In genomic region chr4:154890887-154891286, GRCm38 (mm10) we compare ENCODE assay signal across 24 mouse cellular contexts. TPM values are rescaled to one million over a fixed set of nuclear protein-coding genes. Genes with fewer than 3 reads are reported as not detected.
"Had no signal": no experiment of that assay in that cellular context is flagged by ENCODE, and none has a peak within 500 bp of the region (broad histone marks: within the 10 kb centered on the region; RNA-seq: fewer than 3 reads in every experiment).

No protein-coding gene starts in this region.

- H3K4me1 ChIP-seq: heart, embryonic 13.5 days; heart, embryonic 15.5 days; hindbrain, embryonic 13.5 days; hindbrain, embryonic 15.5 days had no signal

- DNase-seq: gastrocnemius, postnatal 14 days; gastrocnemius, postnatal 36 days; heart, adult 2 months; heart, postnatal 14 days; heart, postnatal 36 days; kidney, adult 18-20 months; kidney, adult 8-10 months; kidney, postnatal 10 days; kidney, postnatal 25 days; kidney, postnatal 4 days had no signal

- H3K36me3 ChIP-seq: heart, embryonic 13.5 days; heart, embryonic 15.5 days; hindbrain, embryonic 13.5 days; hindbrain, embryonic 15.5 days; limb, embryonic 10.5 days had no signal

- H3K27me3 ChIP-seq: hindbrain, embryonic 13.5 days; hindbrain, embryonic 15.5 days; limb, embryonic 12.5 days had no signal

- H3K4me2 ChIP-seq: heart, embryonic 11.5 days; heart, embryonic 13.5 days; heart, embryonic 15.5 days; hindbrain, embryonic 13.5 days; hindbrain, embryonic 15.5 days; limb, embryonic 12.5 days had no signal

- ATAC-seq: hindbrain, postnatal 0 days; intestine, postnatal 0 days had no signal

- H3K9ac ChIP-seq: heart, embryonic 13.5 days; heart, embryonic 15.5 days; hindbrain, embryonic 13.5 days; hindbrain, embryonic 15.5 days; limb, embryonic 12.5 days had no signal

- H3K27ac ChIP-seq: heart, adult 2 months; heart, embryonic 13.5 days; heart, embryonic 15.5 days; hindbrain, embryonic 13.5 days; hindbrain, embryonic 15.5 days; hindbrain, postnatal 0 days; layer of hippocampus, adult 2 months; left cerebral cortex, adult 2 months; limb, embryonic 10.5 days; limb, embryonic 12.5 days had no signal

- H3K9me3 ChIP-seq: heart, embryonic 13.5 days; heart, embryonic 15.5 days; hindbrain, embryonic 13.5 days; hindbrain, embryonic 15.5 days; limb, embryonic 10.5 days; limb, embryonic 12.5 days had no signal

- H3K4me3 ChIP-seq: heart, adult 2 months; heart, embryonic 13.5 days; heart, embryonic 15.5 days; hindbrain, embryonic 13.5 days; hindbrain, embryonic 15.5 days; layer of hippocampus, adult 2 months; left cerebral cortex, adult 2 months; limb, embryonic 10.5 days; limb, embryonic 12.5 days had no signal

RNA-seq across cellular contexts. Expression of gene Mmel1, which starts 21.5 kb away (rescaled TPM):
- polyA plus RNA-seq: intestine, embryonic 14.5 days; kidney, embryonic 14.5 days; kidney, embryonic 16.5 days had no signal

RNA-seq across cellular contexts. Expression of gene Ttc34, which starts 53.6 kb away (rescaled TPM):
- polyA plus RNA-seq: intestine, postnatal 0 days had no signal
